Mouse (Mus musculus) liver, embryonic 11.5 days (tissue): ENCODE data around the gene Schip1. TPM values are rescaled to one million over a fixed set of nuclear protein-coding genes. Genes with fewer than 3 reads are reported as not detected.

Experiments
- ATAC-seq: fragments of 200-750 bp; cut with Nextera tagmentation; replicated peaks from 2 replicates; pipeline ENCODE4 v1.8.0; 2017; ENCODE audit warnings: moderate number of reproducible peaks, mild to moderate bottlenecking, moderate TSS enrichment, moderate library complexity; ENCODE audit not compliant: low FRiP score
- DNase-seq: peaks from one replicate; pipeline ENCODE4 v3.0.0-alpha.2; 2017; ENCODE audit warnings: low spot score
- H3K27ac ChIP-seq: fragments of 300-500 bp; sonication (generic); 2 replicates; pipeline ENCODE4 v1.5.1; 2014; ENCODE audit warnings: mild to moderate bottlenecking, low read depth, low read length, control low read depth
- H3K27me3 ChIP-seq: fragments of 300-500 bp; sonication (generic); replicated peaks from 2 replicates; pipeline ENCODE4 v1.6.1; 2014; ENCODE audit warnings: low read length, mixed read lengths; ENCODE audit not compliant: control insufficient read depth, insufficient read depth
- H3K36me3 ChIP-seq: fragments of 300-500 bp; sonication (generic); 2 replicates; pipeline ENCODE4 v1.6.1; 2014; ENCODE audit warnings: mild to moderate bottlenecking, low read length, moderate library complexity, mixed read lengths; ENCODE audit not compliant: control insufficient read depth, insufficient read depth
- H3K4me1 ChIP-seq: fragments of 300-500 bp; sonication (generic); replicated peaks from 2 replicates; pipeline ENCODE4 v1.6.1; 2014; ENCODE audit warnings: low read length, mixed read lengths; ENCODE audit not compliant: control insufficient read depth, insufficient read depth
- H3K4me2 ChIP-seq: fragments of 300-500 bp; sonication (generic); 2 replicates; pipeline ENCODE4 v1.6.1; 2014; ENCODE audit warnings: mild to moderate bottlenecking, control low read depth, moderate library complexity
- H3K4me3 ChIP-seq: fragments of 300-500 bp; sonication (generic); 2 replicates; pipeline ENCODE4 v1.5.1; 2014; ENCODE audit warnings: low read depth, low read length, control low read depth
- H3K9ac ChIP-seq: fragments of 300-500 bp; sonication (generic); 2 replicates; pipeline ENCODE4 v1.6.1; 2014; ENCODE audit warnings: low read depth, low read length, control low read depth
- H3K9me3 ChIP-seq: fragments of 300-500 bp; sonication (generic); 2 replicates; pipeline ENCODE4 v1.6.1; 2016; ENCODE audit warnings: low read length, inconsistent platforms, mixed read lengths; ENCODE audit not compliant: control insufficient read depth
- WGBS: fragments of 180-500 bp; shearing (Covaris S2); extraction: QIAGEN DNeasy Blood & Tissue Kit; methylation state at CpG from one replicate; pipeline ENCODE4 v1.1.7; 2014; 5-methylcytosine and 5-hydroxymethylcytosine counted together
- polyA plus RNA-seq: library from polyadenylated mRNA; unstranded; fragments of >200 nt; fragmentation: Nextera tagmentation; extraction: Ambion mirVana; gene quantifications from 2 replicates; pipeline ENCODE4 v1.2.1, GENCODE M21; 2014

Gene Schip1
- polyA plus RNA-seq, 1 experiment from 2014 or later: 10.6 TPM

DNA sequence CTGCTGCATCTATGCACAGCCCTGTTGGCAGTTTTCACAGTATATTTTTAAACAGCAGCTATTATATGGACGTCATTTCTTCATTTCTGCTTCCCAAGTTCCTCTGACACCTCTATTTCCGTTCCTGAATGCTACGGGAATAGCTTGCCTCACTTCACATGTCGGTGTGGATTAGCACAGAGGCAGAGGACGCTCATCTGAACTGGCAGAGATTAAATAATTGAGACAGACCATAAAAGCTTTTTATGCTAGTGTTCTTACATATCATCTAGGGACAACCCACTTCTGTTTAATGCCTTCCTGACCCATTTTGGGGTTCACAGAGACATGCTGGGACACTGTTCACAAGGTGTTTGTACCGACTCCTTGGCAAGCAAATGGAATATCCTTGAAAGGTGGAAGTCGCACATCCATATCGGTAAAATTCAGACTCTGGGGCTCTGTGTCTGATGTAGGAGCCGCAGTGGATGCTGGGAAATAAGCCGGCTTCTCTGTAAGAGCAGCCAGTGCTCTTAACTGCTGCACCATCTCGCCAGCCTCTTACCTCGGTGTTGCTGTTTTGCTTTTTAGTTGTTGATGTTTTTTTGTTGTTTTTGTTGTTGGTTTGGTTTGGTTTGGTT is 610.7 kb downstream of the Schip1 start:
- H3K27me3 ChIP-seq: no peaks in the 10 kb centered on the region
- no peaks in the 10 kb centered on the region for H3K9me3 ChIP-seq
- WGBS: 87% methylated on average over 12 of the region's 12 CpGs
- H3K4me2 ChIP-seq: no peak overlapping the region
- no peak overlapping the region for H3K27ac ChIP-seq
- ATAC-seq: no peak
- no peak for DNase-seq
- no peaks in the 10 kb centered on the region for H3K36me3 ChIP-seq
- H3K4me3 ChIP-seq: no peak overlapping the region
- H3K4me1 ChIP-seq: peaks cover 19% of the 10 kb centered on the region
- no peak overlapping the region for H3K9ac ChIP-seq

Other genes with a start within 250 kb of the Schip1 start
- not detected in 2 replicates for gene Iqcj, start 172.6 kb upstream of the Schip1 start, polyA plus RNA-seq
- not detected in 2 replicates for gene Iqschfp, start 172.6 kb upstream of the Schip1 start, polyA plus RNA-seq